Mouse (Mus musculus): ENCODE data around the gene Aloxe3. TPM values are rescaled to one million over a fixed set of nuclear protein-coding genes. Genes with fewer than 3 reads are reported as not detected.

Gene Aloxe3
- total RNA-seq, 2 experiments from 2014 or later, result not detected

GRCm38 (mm10) chr11:69121741-69122335, 3.9 kb upstream of the Aloxe3 start:
- no peak for DNase-seq
- intact Hi-C loops (cut with DNase I; ENCODE audit: low total_unique reads), result loop anchor here (5.0 kb wide), 1 partner anchor 55 kb away; no protein-coding TSS in a partner anchor

- peak; percentile 93 for DNase-seq
- intact Hi-C loops (cut with DNase I; ENCODE audit: low total_unique reads), result loop anchor here (5.0 kb wide), 1 partner anchor 55 kb away; no protein-coding TSS in a partner anchor
Measured at GRCm38 (mm10) chr11:69122336-69122951, 3.3 kb upstream of the Aloxe3 start, which contains the start of gene 9130213A22Rik. TSS of gene 9130213A22Rik (minus strand) at chr11:69122589.

GRCm38 (mm10) chr11:69123056-69123692, 2.5 kb upstream of the Aloxe3 start:
- intact Hi-C loops (cut with DNase I; ENCODE audit: low total_unique reads), result loop anchor here (5.0 kb wide), 1 partner anchor 56 kb away; no protein-coding TSS in a partner anchor

GRCm38 (mm10) chr11:69123693-69124497, 1.8 kb upstream of the Aloxe3 start:
- DNase-seq, result peak; percentile 84
- intact Hi-C loops (cut with DNase I; ENCODE audit: low total_unique reads), result loop anchor here (5.0 kb wide), 1 partner anchor 57 kb away; no protein-coding TSS in a partner anchor

More at GRCm38 (mm10) chr11:69123056-69123692, 2.5 kb upstream of the Aloxe3 start:
- peak; percentile 83 for DNase-seq

- no peak for DNase-seq
- intact Hi-C loops (cut with DNase I; ENCODE audit: low total_unique reads), result loop anchor here (5.0 kb wide), 1 partner anchor 57 kb away; no protein-coding TSS in a partner anchor
Measured at GRCm38 (mm10) chr11:69124498-69124847, 1.2 kb upstream of the Aloxe3 start.

- intact Hi-C loops (cut with DNase I; ENCODE audit: low total_unique reads), result no loop called here
- DNase-seq, result no peak
Measured at GRCm38 (mm10) chr11:69125041-69125851, 450 bp upstream of the Aloxe3 start.

- intact Hi-C loops (cut with DNase I; ENCODE audit: low total_unique reads), result no loop called here
- no peak for DNase-seq
Measured at GRCm38 (mm10) chr11:69125919-69126705, 416 bp downstream of the Aloxe3 start.

- no peak for DNase-seq
- intact Hi-C loops (cut with DNase I; ENCODE audit: low total_unique reads), result no loop called here
Measured at GRCm38 (mm10) chr11:69126706-69127095, 1.0 kb downstream of the Aloxe3 start.

GRCm38 (mm10) chr11:69128426-69129122, 2.9 kb downstream of the Aloxe3 start:
- no peak for DNase-seq
- intact Hi-C loops (cut with DNase I; ENCODE audit: low total_unique reads), result no loop called here

- intact Hi-C loops (cut with DNase I; ENCODE audit: low total_unique reads), result no loop called here
- DNase-seq, result no peak
Measured at GRCm38 (mm10) chr11:69133566-69133922, 7.8 kb downstream of the Aloxe3 start.

GRCm38 (mm10) chr11:69133923-69134621, 8.4 kb downstream of the Aloxe3 start:
- intact Hi-C loops (cut with DNase I; ENCODE audit: low total_unique reads), result no loop called here
- DNase-seq, result no peak

GRCm38 (mm10) chr11:69134622-69134968, 8.9 kb downstream of the Aloxe3 start:
- intact Hi-C loops (cut with DNase I; ENCODE audit: low total_unique reads), result no loop called here
- no peak for DNase-seq

GRCm38 (mm10) chr11:69135361-69135760, 9.7 kb downstream of the Aloxe3 start:
- intact Hi-C loops (cut with DNase I; ENCODE audit: low total_unique reads), result no loop called here
- DNase-seq, result no peak

GRCm38 (mm10) chr11:69147546-69147945, 21.9 kb downstream of the Aloxe3 start:
- no peak for DNase-seq
- intact Hi-C loops (cut with DNase I; ENCODE audit: low total_unique reads), result no loop called here

GRCm38 (mm10) chr11:69148451-69148960, 22.8 kb downstream of the Aloxe3 start:
- intact Hi-C loops (cut with DNase I; ENCODE audit: low total_unique reads), result no loop called here
- no peak for DNase-seq

- DNase-seq, result peak; percentile 59
- intact Hi-C loops (cut with DNase I; ENCODE audit: low total_unique reads), result no loop called here
Measured at GRCm38 (mm10) chr11:69149728-69150127, 24.0 kb downstream of the Aloxe3 start.

GRCm38 (mm10) chr11:69150444-69150843, 24.7 kb downstream of the Aloxe3 start:
- intact Hi-C loops (cut with DNase I; ENCODE audit: low total_unique reads), result no loop called here
- peak; percentile 72 for DNase-seq

All from gastrocnemius, postnatal 14 days (tissue).